Comparison of ENCODE assay signal across 24 mouse cellular contexts in genomic region chr13:20362541-20362940, GRCm38 (mm10).
DNase-seq lines count a peak whose midpoint lies in the region; ATAC-seq and TF ChIP-seq lines count a peak whose summit lies in the region.
"Had no signal": no experiment of that assay in that cellular context is flagged by ENCODE, and none has a peak within 500 bp of the region (broad histone marks: within the 10 kb centered on the region; RNA-seq: fewer than 3 reads in every experiment).

No protein-coding gene starts in this region.

- H3K9me3 ChIP-seq in heart, embryonic 15.5 days (replicated peaks) = no peaks in the 10 kb centered on the region
- peaks cover 11% of the 10 kb centered on the region for H3K9me3 ChIP-seq in heart, embryonic 12.5 days (replicated peaks)
- 0 out of 2 replicates have a peak, but pooled peaks cover 5% of the 10 kb centered on the region for H3K9me3 ChIP-seq in heart, postnatal 0 days (replicated peaks; ENCODE audit: control insufficient read depth, low read length)
- H3K9me3 ChIP-seq: embryonic facial prominence, embryonic 12.5 days; forebrain, embryonic 15.5 days had no signal

- ATAC-seq in frontal cortex, adult (ENCODE audit: low TSS enrichment) = peak; percentile 45; the same call in 1 of the 2 replicates
- 0 out of 2 replicates have a peak, but pooled peaks have one; percentile 53 for ATAC-seq in heart, embryonic 15.5 days (replicated peaks; ENCODE audit: insufficient number of reproducible peaks, insufficient read depth, low FRiP score, low read depth)
- ATAC-seq in heart, embryonic 12.5 days (ENCODE audit: insufficient number of reproducible peaks, low FRiP score) = no peak
- peak; percentile 64; the same call in 1 of the 2 replicates for ATAC-seq in heart, postnatal 0 days (ENCODE audit: insufficient read depth, low read depth)
- ATAC-seq: activated CD4-positive, CD25-positive, alpha-beta regulatory T cell, adult 4 months; CD4-positive, CD25-positive, alpha-beta regulatory T cell, adult 4 months; forebrain, embryonic 13.5 days; forebrain, embryonic 15.5 days; Patski had no signal

- no peak overlapping the region for H3K27ac ChIP-seq in heart, embryonic 15.5 days
- H3K27ac ChIP-seq in heart, embryonic 12.5 days (ENCODE audit: poor library complexity, severe bottlenecking) = no peak overlapping the region
- no peak overlapping the region for H3K27ac ChIP-seq in heart, postnatal 0 days (ENCODE audit: low read depth)
- H3K27ac ChIP-seq: embryonic facial prominence, embryonic 10.5 days; embryonic facial prominence, embryonic 12.5 days; forebrain, embryonic 13.5 days; forebrain, embryonic 15.5 days had no signal

- no peak for TF ChIP-seq CTCF in heart, postnatal 0 days (IDR thresholded peaks at IDR 0.05; ENCODE audit: low read depth)

- H3K4me3 ChIP-seq in heart, embryonic 15.5 days = no peak overlapping the region
- H3K4me3 ChIP-seq in heart, embryonic 12.5 days = no peak overlapping the region
- no peak overlapping the region for H3K4me3 ChIP-seq in heart, postnatal 0 days (ENCODE audit: low read depth, low read length)
- H3K4me3 ChIP-seq: embryonic facial prominence, embryonic 10.5 days; embryonic facial prominence, embryonic 12.5 days; forebrain, embryonic 13.5 days; forebrain, embryonic 15.5 days had no signal

- 0 out of 2 replicates have a peak, but pooled peaks cover 3% of the 10 kb centered on the region for H3K4me1 ChIP-seq in heart, embryonic 15.5 days (replicated peaks)
- 0 out of 2 replicates have a peak, but pooled peaks cover 5% of the 10 kb centered on the region for H3K4me1 ChIP-seq in heart, embryonic 12.5 days (replicated peaks)
- no peaks in the 10 kb centered on the region; the same call in 1 of the 2 replicates for H3K4me1 ChIP-seq in heart, postnatal 0 days (ENCODE audit: control insufficient read depth, insufficient read depth)
- H3K4me1 ChIP-seq: embryonic facial prominence, embryonic 12.5 days; forebrain, embryonic 13.5 days; forebrain, embryonic 15.5 days had no signal

- no peak for DNase-seq in frontal cortex, adult 2 months (ENCODE audit: extremely low spot score in 1 of 2, low spot score in 1 of 2)
- peak; percentile 13 for DNase-seq in heart, postnatal 0 days (ENCODE audit: low spot score)
- no peak for DNase-seq in heart, postnatal 25 days (ENCODE audit: low spot score)
- DNase-seq: adrenal gland, adult 8-10 months; adrenal gland, postnatal 14 days; adrenal gland, postnatal 36 days; B cell, adult 2 months; cerebellum, adult 11-12 months; cerebellum, adult 2 months; cerebellum, adult 9-10 months; cerebellum, postnatal 10 days; cerebellum, postnatal 25 days had no signal

- TF ChIP-seq EP300 in heart, postnatal 0 days (IDR thresholded peaks at IDR 0.05; ENCODE audit: low read depth) = no peak

- H3K4me2 ChIP-seq in heart, embryonic 15.5 days = no peak overlapping the region
- no peak overlapping the region for H3K4me2 ChIP-seq in heart, embryonic 12.5 days
- no peak overlapping the region for H3K4me2 ChIP-seq in heart, postnatal 0 days (ENCODE audit: low read depth, low read length)
- H3K4me2 ChIP-seq: embryonic facial prominence, embryonic 12.5 days; forebrain, embryonic 13.5 days; forebrain, embryonic 15.5 days had no signal

- H3K9ac ChIP-seq in heart, embryonic 15.5 days = no peak overlapping the region
- no peak overlapping the region for H3K9ac ChIP-seq in heart, embryonic 12.5 days
- H3K9ac ChIP-seq in heart, postnatal 0 days (replicated peaks; ENCODE audit: low read depth, low read length) = no peak overlapping the region
- H3K9ac ChIP-seq: embryonic facial prominence, embryonic 12.5 days; forebrain, embryonic 13.5 days; forebrain, embryonic 15.5 days had no signal

- WGBS in heart, embryonic 15.5 days = 16% methylated on average over 2 of the region's 2 CpGs
- 14% methylated on average over 2 of the region's 2 CpGs for WGBS in heart, embryonic 12.5 days
- WGBS in heart, postnatal 0 days = 12% methylated on average over 2 of the region's 2 CpGs

- no peaks in the 10 kb centered on the region for H3K27me3 ChIP-seq in heart, embryonic 15.5 days
- no peaks in the 10 kb centered on the region for H3K27me3 ChIP-seq in heart, embryonic 12.5 days (replicated peaks)
- H3K27me3 ChIP-seq in heart, postnatal 0 days (ENCODE audit: control insufficient read depth, insufficient read depth, low read length) = no peaks in the 10 kb centered on the region
- H3K27me3 ChIP-seq: CH12.LX; embryonic facial prominence, embryonic 12.5 days; forebrain, embryonic 13.5 days; forebrain, embryonic 15.5 days; Patski had no signal

- peaks cover 2% of the 10 kb centered on the region; the same call in 1 of the 2 replicates for H3K36me3 ChIP-seq in heart, embryonic 15.5 days
- peaks cover 7% of the 10 kb centered on the region; the same call in 1 of the 2 replicates for H3K36me3 ChIP-seq in heart, embryonic 12.5 days
- H3K36me3 ChIP-seq in heart, postnatal 0 days (replicated peaks; ENCODE audit: control insufficient read depth, insufficient read depth, low read length) = 0 out of 2 replicates have a peak, but pooled peaks cover 6% of the 10 kb centered on the region
- H3K36me3 ChIP-seq: embryonic facial prominence, embryonic 10.5 days; embryonic facial prominence, embryonic 12.5 days; forebrain, embryonic 15.5 days; G1E had no signal

- intact Hi-C loops in heart, postnatal 25 days (cut with DNase I) = no loop called here
